Mouse (Mus musculus) heart, embryonic 11.5 days (tissue): Measurements from ENCODE around the gene Macrod1. TPM values are rescaled to one million over a fixed set of nuclear protein-coding genes. Genes with fewer than 3 reads are reported as not detected.
A peak's percentile ranks its signal among the peaks of the same experiment; 100 is the strongest.

Experiments
- ATAC-seq: fragments of 200-750 bp; cut with Nextera tagmentation; replicated peaks from 2 replicates; pipeline ENCODE4 v1.8.0; 2017; ENCODE audit warnings: moderate library complexity; ENCODE audit not compliant: insufficient number of reproducible peaks, low FRiP score, low TSS enrichment
- H3K27ac ChIP-seq: fragments of 300-500 bp; sonication (generic); 2 replicates; pipeline ENCODE4 v1.5.1; 2014; ENCODE audit warnings: mild to moderate bottlenecking, low read depth, low read length
- H3K27me3 ChIP-seq: fragments of 300-500 bp; sonication (generic); 2 replicates; pipeline ENCODE4 v1.6.1; 2014; ENCODE audit warnings: mild to moderate bottlenecking, low read length, mixed read lengths; ENCODE audit not compliant: control insufficient read depth, insufficient read depth
- H3K36me3 ChIP-seq: fragments of 300-500 bp; sonication (generic); 2 replicates; pipeline ENCODE4 v1.6.1; 2014; ENCODE audit warnings: mild to moderate bottlenecking, low read length, moderate library complexity, mixed read lengths; ENCODE audit not compliant: control insufficient read depth, insufficient read depth
- H3K4me1 ChIP-seq: fragments of 300-500 bp; sonication (generic); 2 replicates; pipeline ENCODE4 v1.6.1; 2014; ENCODE audit warnings: low read length; ENCODE audit not compliant: control insufficient read depth, insufficient read depth
- H3K4me2 ChIP-seq: fragments of 300-500 bp; sonication (generic); 2 replicates; pipeline ENCODE4 v1.6.1; 2014; ENCODE audit warnings: mild to moderate bottlenecking, moderate library complexity
- H3K4me3 ChIP-seq: fragments of 300-500 bp; sonication (generic); 2 replicates; pipeline ENCODE4 v1.5.1; 2014; ENCODE audit warnings: low read depth, low read length
- H3K9ac ChIP-seq: fragments of 300-500 bp; sonication (generic); 2 replicates; pipeline ENCODE4 v1.6.1; 2014; ENCODE audit warnings: mild to moderate bottlenecking, low read depth, low read length, moderate library complexity
- H3K9me3 ChIP-seq: fragments of 300-500 bp; sonication (generic); replicated peaks from 2 replicates; pipeline ENCODE4 v1.6.1; 2016; ENCODE audit warnings: low read length; ENCODE audit not compliant: control insufficient read depth
- WGBS: fragments of 180-500 bp; shearing (Covaris S2); extraction: QIAGEN DNeasy Blood & Tissue Kit; methylation state at CpG from one replicate; pipeline ENCODE4 v1.1.7; 2014; ENCODE audit not compliant: insufficient replicate concordance; 5-methylcytosine and 5-hydroxymethylcytosine counted together
- polyA plus RNA-seq: library from polyadenylated mRNA; unstranded; fragments of >200 nt; fragmentation: Nextera tagmentation; extraction: Ambion mirVana; gene quantifications from 2 replicates; pipeline ENCODE4 v1.2.1, GENCODE M21; 2014

The Macrod1 gene
- polyA plus RNA-seq, 1 experiment from 2014 or later: 13.3 TPM

DNA sequence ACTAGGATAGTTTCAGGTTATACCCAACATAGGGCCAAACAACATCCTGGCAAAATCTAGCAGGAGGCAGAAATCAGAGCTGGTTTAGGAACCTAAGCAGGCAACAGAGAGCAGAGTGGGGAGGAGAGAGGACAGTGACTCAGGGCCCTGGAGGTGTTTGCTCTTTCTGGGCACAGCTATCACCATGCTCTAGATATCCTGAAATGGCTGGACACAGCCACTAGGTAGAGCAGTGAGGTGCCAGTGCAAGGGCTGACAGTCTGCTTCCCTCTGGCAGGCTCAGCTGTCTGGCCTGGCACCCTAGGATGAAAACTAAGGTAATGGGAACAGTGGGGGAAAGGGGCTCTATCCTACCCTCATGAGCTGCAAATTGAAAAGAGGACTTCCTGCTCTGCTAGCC is 166.9 kb downstream of the Macrod1 start:
- Histone ChIP-seq H3K27ac (no peak overlapping the region), H3K27me3 (no peaks in the 10 kb centered on the region), H3K4me2 (no peak overlapping the region), H3K9ac (0 out of 2 replicates have a peak overlapping the region, but pooled peaks have one; percentile 22), H3K4me1 (no peaks in the 10 kb centered on the region), H3K4me3 (no peak overlapping the region), H3K9me3 (no peaks in the 10 kb centered on the region), H3K36me3 (peaks cover 11% of the 10 kb centered on the region)
- ATAC-seq: no peak

DNA sequence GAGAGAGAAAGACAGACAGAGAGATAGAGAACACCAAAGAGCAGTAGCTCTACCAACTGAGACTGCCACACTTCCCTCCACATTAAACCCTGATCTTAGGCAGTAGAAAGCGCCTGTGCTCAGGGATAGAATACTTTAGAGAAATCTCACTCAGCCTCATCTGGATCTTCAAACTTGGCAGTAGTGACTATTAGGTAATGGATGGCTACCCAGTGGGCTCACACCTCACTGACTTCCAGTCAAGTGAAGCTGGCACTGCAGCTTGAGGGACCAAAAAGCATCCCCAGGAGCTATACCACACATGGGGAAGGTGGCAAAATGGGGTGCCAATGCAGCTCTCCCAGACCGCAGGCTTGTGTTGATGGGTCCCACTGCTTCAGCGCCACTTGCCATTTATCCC is 167.6 kb downstream of the Macrod1 start:
- Histone ChIP-seq H3K27me3 (no peaks in the 10 kb centered on the region), H3K4me3 (no peak overlapping the region), H3K9ac (no peak overlapping the region), H3K27ac (no peak overlapping the region), H3K36me3 (peaks cover 14% of the 10 kb centered on the region), H3K9me3 (no peaks in the 10 kb centered on the region), H3K4me2 (no peak overlapping the region), H3K4me1 (no peaks in the 10 kb centered on the region)
- 83% methylated on average over 3 of the region's 3 CpGs for WGBS
- no peak for ATAC-seq

DNA sequence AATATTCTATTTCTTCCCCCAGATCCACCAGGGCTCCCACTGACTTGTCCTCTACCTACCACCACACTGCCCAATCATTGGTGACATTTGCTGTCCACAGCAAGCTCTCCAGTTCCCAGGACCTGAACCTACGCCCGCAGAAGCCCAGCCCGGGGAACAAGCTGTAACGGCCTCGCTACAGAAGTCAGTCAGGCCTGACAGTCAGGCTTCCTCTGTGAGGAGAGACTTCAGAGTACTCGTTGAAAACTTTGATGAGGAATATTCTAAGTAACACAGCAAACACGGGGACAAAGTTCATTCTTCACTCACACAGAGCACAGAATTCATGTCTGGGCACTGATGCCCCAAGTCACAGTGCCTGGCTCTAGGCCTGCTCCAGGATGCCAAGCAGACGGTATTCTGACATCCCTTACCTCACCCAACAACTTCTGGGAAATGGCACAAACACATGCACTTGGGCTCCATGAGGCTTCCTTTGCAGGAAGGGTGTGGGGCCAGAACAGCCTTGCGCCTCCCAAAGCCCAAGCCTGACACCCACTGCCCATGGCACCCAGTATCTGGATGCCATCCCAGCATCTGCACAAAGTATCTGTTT is 168.6 kb downstream of the Macrod1 start:
- Histone ChIP-seq H3K4me2 (no peak overlapping the region), H3K36me3 (peaks cover 19% of the 10 kb centered on the region), H3K9ac (no peak overlapping the region), H3K4me1 (no peaks in the 10 kb centered on the region), H3K9me3 (no peaks in the 10 kb centered on the region), H3K4me3 (no peak overlapping the region), H3K27me3 (no peaks in the 10 kb centered on the region), H3K27ac (no peak overlapping the region)
- 86% methylated on average over 9 of the region's 9 CpGs for WGBS
- ATAC-seq: no peak

- Histone ChIP-seq H3K36me3 (peaks cover 19% of the 10 kb centered on the region), H3K4me1 (no peaks in the 10 kb centered on the region), H3K4me2 (no peak overlapping the region), H3K27me3 (no peaks in the 10 kb centered on the region), H3K9ac (no peak overlapping the region), H3K9me3 (no peaks in the 10 kb centered on the region), H3K27ac (no peak overlapping the region), H3K4me3 (no peak overlapping the region)
- WGBS: 80% methylated on average over 6 of the region's 6 CpGs
- no peak for ATAC-seq
Observed at GRCm38 (mm10) chr19:7226511-7226914, 169.9 kb downstream of the Macrod1 start.

- ATAC-seq: 0 out of 2 replicates have a peak, but pooled peaks have one; percentile 39
- Histone ChIP-seq H3K27ac (no peak overlapping the region), H3K27me3 (no peaks in the 10 kb centered on the region), H3K9ac (no peak overlapping the region), H3K4me2 (no peak overlapping the region), H3K36me3 (peaks cover 18% of the 10 kb centered on the region), H3K9me3 (no peaks in the 10 kb centered on the region; the same call in 1 of the 2 replicates), H3K4me1 (peaks cover 3% of the 10 kb centered on the region), H3K4me3 (no peak overlapping the region)
- 69% methylated on average over 8 of the region's 8 CpGs for WGBS
Observed at GRCm38 (mm10) chr19:7234537-7235221, 178.1 kb downstream of the Macrod1 start.

DNA sequence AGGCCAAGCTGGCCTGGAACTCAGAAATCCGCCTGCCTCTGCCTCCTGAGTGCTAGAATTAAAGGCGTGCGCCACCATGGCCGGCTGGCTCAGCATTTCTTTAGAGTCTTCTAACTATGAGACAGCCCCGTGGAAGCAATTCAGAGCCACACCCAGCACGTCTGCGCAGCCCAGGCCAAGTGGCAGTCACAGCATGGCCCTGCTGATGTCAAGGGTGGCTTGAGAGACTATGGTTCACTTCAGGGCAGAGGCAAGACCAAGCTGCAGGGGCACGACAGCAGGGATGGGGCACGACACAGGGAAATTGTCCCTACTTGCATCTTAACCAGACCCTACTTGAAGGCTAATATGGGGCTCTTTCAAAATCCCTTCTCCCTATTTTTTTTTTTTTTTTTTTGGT is 178.9 kb downstream of the Macrod1 start:
- Histone ChIP-seq H3K36me3 (peaks cover 17% of the 10 kb centered on the region), H3K4me1 (peaks cover 9% of the 10 kb centered on the region), H3K4me2 (no peak overlapping the region), H3K9ac (no peak overlapping the region), H3K9me3 (no peaks in the 10 kb centered on the region; the same call in 1 of the 2 replicates), H3K27me3 (no peaks in the 10 kb centered on the region), H3K27ac (no peak overlapping the region), H3K4me3 (no peak overlapping the region)
- ATAC-seq: no peak
- WGBS: 90% methylated on average over 9 of the region's 9 CpGs

GRCm38 (mm10) chr19:7236011-7236410 is 179.4 kb downstream of the Macrod1 start:
- 97% methylated on average over 2 of the region's 2 CpGs for WGBS
- no peak overlapping the region for H3K27ac ChIP-seq
- H3K9ac ChIP-seq: no peak overlapping the region
- no peak overlapping the region for H3K4me2 ChIP-seq
- ATAC-seq: no peak
- no peaks in the 10 kb centered on the region for H3K27me3 ChIP-seq
- H3K4me1 ChIP-seq: peaks cover 9% of the 10 kb centered on the region
- peaks cover 17% of the 10 kb centered on the region for H3K36me3 ChIP-seq
- H3K4me3 ChIP-seq: no peak overlapping the region
- H3K9me3 ChIP-seq: no peaks in the 10 kb centered on the region; the same call in 1 of the 2 replicates

DNA sequence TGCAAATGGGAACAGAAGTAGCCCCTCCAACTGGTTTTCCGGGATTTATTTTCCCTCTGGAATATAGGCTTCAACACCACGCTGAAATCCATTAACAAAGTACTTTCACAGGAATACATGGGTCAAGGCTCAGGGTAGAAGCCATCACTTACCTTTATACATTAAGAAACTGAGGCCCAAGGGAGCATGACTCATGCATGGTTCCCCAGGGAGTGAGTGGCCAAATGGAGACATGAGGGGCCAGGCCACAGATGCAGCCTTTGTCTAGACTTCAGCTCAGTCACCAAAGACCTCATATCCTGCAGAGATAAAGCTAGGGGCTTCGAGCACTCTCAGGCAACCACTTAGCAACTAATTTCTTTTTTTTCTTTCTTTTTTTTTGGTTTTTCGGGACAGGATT is 180.1 kb downstream of the Macrod1 start:
- Histone ChIP-seq H3K36me3 (peaks cover 17% of the 10 kb centered on the region), H3K9ac (no peak overlapping the region), H3K9me3 (no peaks in the 10 kb centered on the region; the same call in 1 of the 2 replicates), H3K4me2 (no peak overlapping the region), H3K4me3 (no peak overlapping the region), H3K27ac (no peak overlapping the region), H3K4me1 (peaks cover 9% of the 10 kb centered on the region), H3K27me3 (no peaks in the 10 kb centered on the region)
- 85% methylated on average over 4 of the region's 4 CpGs for WGBS
- ATAC-seq: no peak

DNA sequence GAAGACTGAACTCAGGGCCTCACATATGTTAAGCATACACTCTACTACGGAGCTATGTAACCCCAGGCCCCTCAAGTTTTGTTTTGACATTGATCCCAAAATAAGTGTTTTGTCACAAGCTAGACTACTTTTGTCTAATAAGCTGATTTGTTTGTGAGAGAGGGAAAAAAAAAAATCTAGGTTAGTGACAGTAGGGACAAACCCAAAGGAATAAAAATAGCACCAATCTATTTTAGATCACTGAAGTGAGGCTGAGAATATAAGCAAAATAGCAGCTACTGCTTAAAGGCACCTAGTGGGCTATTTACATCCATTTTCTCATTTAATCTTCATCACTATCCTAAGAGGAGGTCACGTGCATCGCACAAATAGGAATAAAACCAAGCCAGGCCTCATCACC is 183.0 kb downstream of the Macrod1 start:
- peak overlapping the region; percentile 83 for H3K4me3 ChIP-seq
- no peak overlapping the region; the same call in 1 of the 2 replicates for H3K9ac ChIP-seq
- H3K36me3 ChIP-seq: peaks cover 12% of the 10 kb centered on the region
- peaks cover 9% of the 10 kb centered on the region for H3K4me1 ChIP-seq
- peak overlapping the region; percentile 96 for H3K4me2 ChIP-seq
- H3K27me3 ChIP-seq: no peaks in the 10 kb centered on the region
- H3K9me3 ChIP-seq: no peaks in the 10 kb centered on the region; the same call in 1 of the 2 replicates
- no peak overlapping the region for H3K27ac ChIP-seq
- no peak for ATAC-seq
- 89% methylated on average over 3 of the region's 3 CpGs for WGBS
